8 mouse cellular contexts compared by ENCODE assay signal in the genomic region with DNA sequence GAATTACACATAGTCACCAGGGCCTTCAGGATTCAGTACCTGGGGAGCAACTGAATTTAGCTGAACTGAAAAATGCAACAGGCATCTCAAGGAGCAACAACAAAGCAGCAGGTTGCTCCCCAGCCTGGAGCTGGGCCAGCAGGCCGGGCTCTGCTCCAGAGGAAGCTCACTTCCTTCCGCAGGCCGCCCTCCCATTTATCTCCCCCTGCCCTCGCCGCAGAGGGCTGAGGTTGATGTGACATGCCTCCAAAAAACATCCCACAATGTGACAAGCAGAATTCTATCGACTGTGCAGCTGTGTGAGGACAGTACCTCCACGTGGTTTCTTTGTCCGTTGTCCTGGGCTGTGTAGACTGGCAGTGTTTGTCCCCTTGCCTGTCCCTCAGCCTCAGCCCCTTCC. TPM values are rescaled to one million over a fixed set of nuclear protein-coding genes. Genes with fewer than 3 reads are reported as not detected.
DNase-seq lines count a peak whose midpoint lies in the region; ATAC-seq and TF ChIP-seq lines count a peak whose summit lies in the region.

No protein-coding gene starts in this region.

- H3K9me3 ChIP-seq in midbrain, embryonic 14.5 days (ENCODE audit: control insufficient read depth, low read length): no peaks in the 10 kb centered on the region
- no peaks in the 10 kb centered on the region for H3K9me3 ChIP-seq in midbrain, embryonic 11.5 days (ENCODE audit: control insufficient read depth, low read length)
- no peaks in the 10 kb centered on the region for H3K9me3 ChIP-seq in intestine, embryonic 16.5 days (ENCODE audit: control insufficient read depth, low read length)
- H3K9me3 ChIP-seq in liver, embryonic 14.5 days (ENCODE audit: control insufficient read depth, low read length): no peaks in the 10 kb centered on the region

- ATAC-seq in midbrain, embryonic 14.5 days (ENCODE audit: low FRiP score, low TSS enrichment): no peak
- no peak for ATAC-seq in midbrain, embryonic 11.5 days (ENCODE audit: low FRiP score)
- ATAC-seq in intestine, embryonic 16.5 days: 0 out of 2 replicates have a peak, but pooled peaks have one; percentile 16
- ATAC-seq in liver, embryonic 14.5 days (ENCODE audit: insufficient read depth): peak; percentile 57; the same call in 1 of the 2 replicates

- H3K4me3 ChIP-seq in midbrain, embryonic 14.5 days (replicated peaks; ENCODE audit: low read depth, low read length): no peak overlapping the region
- no peak overlapping the region for H3K4me3 ChIP-seq in midbrain, embryonic 11.5 days (ENCODE audit: low read depth, low read length)
- no peak overlapping the region for H3K4me3 ChIP-seq in intestine, embryonic 16.5 days (ENCODE audit: low read length)
- H3K4me3 ChIP-seq in liver, embryonic 14.5 days (ENCODE audit: insufficient read depth in 1 of 2, low read depth in 2 of 2, low read length in 2 of 2): no peak overlapping the region

- no peak for TF ChIP-seq CTCF in liver, embryonic 14.5 days (IDR thresholded peaks at IDR 0.05; ENCODE audit: low read depth)

- H3K27me3 ChIP-seq in midbrain, embryonic 14.5 days (ENCODE audit: control insufficient read depth, insufficient read depth, low read length): no peaks in the 10 kb centered on the region
- no peaks in the 10 kb centered on the region for H3K27me3 ChIP-seq in midbrain, embryonic 11.5 days (ENCODE audit: control insufficient read depth, insufficient read depth, low read length)
- no peaks in the 10 kb centered on the region for H3K27me3 ChIP-seq in intestine, embryonic 16.5 days (replicated peaks; ENCODE audit: control insufficient read depth, insufficient read depth, low read length)
- H3K27me3 ChIP-seq in liver, embryonic 14.5 days (ENCODE audit: control insufficient read depth, insufficient read depth, low read length): no peaks in the 10 kb centered on the region

- 0 out of 2 replicates have a peak overlapping the region, but pooled peaks have one; percentile 20 for H3K27ac ChIP-seq in midbrain, embryonic 14.5 days (replicated peaks; ENCODE audit: low read depth, low read length)
- H3K27ac ChIP-seq in midbrain, embryonic 11.5 days (ENCODE audit: low read depth, low read length): no peak overlapping the region
- peak overlapping the region; percentile 16 for H3K27ac ChIP-seq in intestine, embryonic 16.5 days (ENCODE audit: low read length)
- H3K27ac ChIP-seq in liver, embryonic 14.5 days: no peak overlapping the region

- H3K4me1 ChIP-seq in midbrain, embryonic 14.5 days (ENCODE audit: control insufficient read depth, insufficient read depth, low read length): no peaks in the 10 kb centered on the region
- H3K4me1 ChIP-seq in midbrain, embryonic 11.5 days (ENCODE audit: control insufficient read depth, insufficient read depth, low read length): no peaks in the 10 kb centered on the region
- peaks cover 22% of the 10 kb centered on the region; the same call in 1 of the 2 replicates for H3K4me1 ChIP-seq in intestine, embryonic 16.5 days (ENCODE audit: control insufficient read depth, insufficient read depth, low read length)
- H3K4me1 ChIP-seq in liver, embryonic 14.5 days (replicated peaks; ENCODE audit: control insufficient read depth in 2 of 2, insufficient read depth in 2 of 2, low read length in 1 of 2): peaks cover 5 to 21% of the 10 kb centered on the region in 2 experiments; a peak in 3 of 4 replicates

- H3K4me2 ChIP-seq in midbrain, embryonic 14.5 days (ENCODE audit: low read length): no peak overlapping the region
- no peak overlapping the region for H3K4me2 ChIP-seq in midbrain, embryonic 11.5 days
- H3K4me2 ChIP-seq in intestine, embryonic 16.5 days (ENCODE audit: low read depth, low read length): no peak overlapping the region
- no peak overlapping the region for H3K4me2 ChIP-seq in liver, embryonic 14.5 days (ENCODE audit: low read depth)

- DNase-seq in midbrain, embryonic 14.5 days: peak; percentile 61
- DNase-seq in midbrain, embryonic 11.5 days (ENCODE audit: low spot score, missing footprints): no peak
- peak; percentile 56 for DNase-seq in cerebellum, adult 11-12 months
- DNase-seq in heart, adult 18-20 months: peak; percentile 77 to 84
- DNase-seq in liver, embryonic 14.5 days (ENCODE audit: low read depth in 3 of 3, low spot score in 3 of 3): no peak
- peak; percentile 29 for DNase-seq in ovary, postnatal 10 days (ENCODE audit: low spot score)
- DNase-seq in urinary bladder, adult 18-20 months (ENCODE audit: low spot score in 2 of 2): no peak

- H3K9ac ChIP-seq in midbrain, embryonic 14.5 days (replicated peaks; ENCODE audit: low read length): no peak overlapping the region
- H3K9ac ChIP-seq in midbrain, embryonic 11.5 days (ENCODE audit: low read length): no peak overlapping the region
- H3K9ac ChIP-seq in intestine, embryonic 16.5 days (ENCODE audit: low read depth, low read length): no peak overlapping the region
- no peak overlapping the region for H3K9ac ChIP-seq in liver, embryonic 14.5 days (replicated peaks)

- TF ChIP-seq EP300 in liver, embryonic 14.5 days (IDR thresholded peaks at IDR 0.05; ENCODE audit: low read depth): no peak

- no peaks in the 10 kb centered on the region for H3K36me3 ChIP-seq in midbrain, embryonic 14.5 days (ENCODE audit: control insufficient read depth, insufficient read depth, low read length)
- H3K36me3 ChIP-seq in midbrain, embryonic 11.5 days (ENCODE audit: control insufficient read depth, insufficient read depth, low read length): no peaks in the 10 kb centered on the region
- H3K36me3 ChIP-seq in intestine, embryonic 16.5 days (ENCODE audit: control insufficient read depth, insufficient read depth, low read length): no peaks in the 10 kb centered on the region; the same call in 1 of the 2 replicates
- H3K36me3 ChIP-seq in liver, embryonic 14.5 days (replicated peaks; ENCODE audit: control insufficient read depth, insufficient read depth, low read depth): no peaks in the 10 kb centered on the region

- 60% methylated on average over 8 of the region's 8 CpGs for whole genome bisulfite sequencing in midbrain, embryonic 14.5 days
- 73% methylated on average over 8 of the region's 8 CpGs for WGBS in midbrain, embryonic 11.5 days
- WGBS in intestine, embryonic 16.5 days: 46% methylated on average over 8 of the region's 8 CpGs
- WGBS in liver, embryonic 14.5 days (ENCODE audit: insufficient replicate concordance): 7% methylated on average over 8 of the region's 8 CpGs

RNA-seq across cellular contexts. Expression of gene Snx9, which starts 44.3 kb away (rescaled TPM):
- 4.5 and 8.3 TPM in 2 replicates for polyA plus RNA-seq in midbrain, embryonic 14.5 days (2014; fragmentation: Nextera tagmentation; extraction: Ambion mirVana)
- polyA plus RNA-seq in midbrain, embryonic 11.5 days (2014; fragmentation: Nextera tagmentation; extraction: Ambion mirVana): 16.7 and 21.7 TPM in 2 replicates
- 10 to 100 TPM; 31.0 to 32.9 TPM for total RNA-seq in heart, adult 18-20 months (2021)
- 52.6 and 61.6 TPM in 2 replicates for polyA plus RNA-seq in intestine, embryonic 16.5 days (2015; fragmentation: Nextera tagmentation; extraction: Ambion mirVana)
- polyA plus RNA-seq in liver, embryonic 14.5 days (2012; rRNA removed): 6.9 and 9.4 TPM in 2 replicates
- polyA plus RNA-seq in liver, embryonic 14.5 days (2014; fragmentation: Nextera tagmentation; extraction: Ambion mirVana): 11.6 and 13.5 TPM in 2 replicates

RNA-seq across cellular contexts. Expression of gene Synj2, which starts 55.6 kb away (rescaled TPM):
- polyA plus RNA-seq in midbrain, embryonic 14.5 days (2014; fragmentation: Nextera tagmentation; extraction: Ambion mirVana): 0.57 and 1.2 TPM in 2 replicates
- 0.74 and 0.91 TPM in 2 replicates for polyA plus RNA-seq in midbrain, embryonic 11.5 days (2014; fragmentation: Nextera tagmentation; extraction: Ambion mirVana)
- total RNA-seq in heart, adult 18-20 months (2021): 10 to 100 TPM; 45.2 to 58.1 TPM
- polyA plus RNA-seq in intestine, embryonic 16.5 days (2015; fragmentation: Nextera tagmentation; extraction: Ambion mirVana): 3.5 and 4.0 TPM in 2 replicates
- 1.3 and 1.9 TPM in 2 replicates for polyA plus RNA-seq in liver, embryonic 14.5 days (2012; rRNA removed)
- polyA plus RNA-seq in liver, embryonic 14.5 days (2014; fragmentation: Nextera tagmentation; extraction: Ambion mirVana): 1.6 TPM in 2 replicates

Comparison
In these comparisons a context has a peak if more than half of its experiments do, and no peak if none do; other contexts are left out.
1. DNase-seq: peak in midbrain, embryonic 14.5 days (single experiment), cerebellum, adult 11-12 months (single experiment), heart, adult 18-20 months (2 of 2) and ovary, postnatal 10 days (single experiment); none in midbrain, embryonic 11.5 days (single experiment), liver, embryonic 14.5 days (0 of 3) and urinary bladder, adult 18-20 months (0 of 2).
2. H3K27ac ChIP-seq: peak in midbrain, embryonic 14.5 days (single experiment) and intestine, embryonic 16.5 days (single experiment); none in midbrain, embryonic 11.5 days (single experiment) and liver, embryonic 14.5 days (single experiment).
3. ATAC-seq: peak in intestine, embryonic 16.5 days (single experiment) and liver, embryonic 14.5 days (single experiment); none in midbrain, embryonic 14.5 days (single experiment) and midbrain, embryonic 11.5 days (single experiment).